Mouse (Mus musculus) midbrain, embryonic 10.5 days (tissue): Measurements from ENCODE around the gene Ubxn1. TPM values are rescaled to one million over a fixed set of nuclear protein-coding genes. Genes with fewer than 3 reads are reported as not detected.

Source experiments
- DNase-seq: peaks from one replicate; pipeline ENCODE4 v3.0.0-alpha.2; 2017; ENCODE audit warnings: low spot score
- H3K27ac ChIP-seq: fragments of 300-500 bp; sonication (generic); replicated peaks from 2 replicates; pipeline ENCODE4 v1.5.1; 2016; ENCODE audit warnings: mild to moderate bottlenecking
- H3K27me3 ChIP-seq: fragments of 300-500 bp; sonication (generic); 2 replicates; pipeline ENCODE4 v1.6.1; 2016; ENCODE audit warnings: low read depth, mild to moderate bottlenecking; ENCODE audit not compliant: poor library complexity, severe bottlenecking
- H3K36me3 ChIP-seq: fragments of 300-500 bp; sonication (generic); 2 replicates; pipeline ENCODE4 v1.6.1; 2016; ENCODE audit warnings: mild to moderate bottlenecking, moderate library complexity
- H3K4me1 ChIP-seq: fragments of 300-500 bp; sonication (generic); 2 replicates; pipeline ENCODE4 v1.6.1; 2016
- H3K4me3 ChIP-seq: fragments of 300-500 bp; sonication (generic); 2 replicates; pipeline ENCODE4 v1.5.1; 2016; ENCODE audit warnings: mild to moderate bottlenecking, moderate library complexity
- H3K9me3 ChIP-seq: fragments of 300-500 bp; sonication (generic); replicated peaks from 2 replicates; pipeline ENCODE4 v1.6.1; 2016; ENCODE audit warnings: mild to moderate bottlenecking
- WGBS: fragments of 180-500 bp; shearing (Covaris S2); methylation state at CpG from one replicate; pipeline ENCODE4 v1.1.7; 2016; 5-methylcytosine and 5-hydroxymethylcytosine counted together
- polyA plus RNA-seq: library from polyadenylated mRNA; unstranded; fragments of >200 nt; fragmentation: Nextera tagmentation; extraction: Ambion mirVana; gene quantifications from 2 replicates; pipeline ENCODE4 v1.2.1, GENCODE M21; 2016

Gene Ubxn1
- polyA plus RNA-seq, 1 experiment from 2014 or later: 205 TPM

GRCm38 (mm10) chr19:8872266-8872840 lies 1.1 kb downstream of the Ubxn1 start:
- Histone ChIP-seq H3K4me1 (peaks cover 13% of the 10 kb centered on the region), H3K36me3 (peaks cover 44% of the 10 kb centered on the region), H3K27me3 (no peaks in the 10 kb centered on the region), H3K27ac (peak overlapping the region; percentile 92), H3K9me3 (no peaks in the 10 kb centered on the region), H3K4me3 (peak overlapping the region; percentile 91)
- DNase-seq: no peak
- 78% methylated on average over 10 of the region's 10 CpGs for WGBS

DNA sequence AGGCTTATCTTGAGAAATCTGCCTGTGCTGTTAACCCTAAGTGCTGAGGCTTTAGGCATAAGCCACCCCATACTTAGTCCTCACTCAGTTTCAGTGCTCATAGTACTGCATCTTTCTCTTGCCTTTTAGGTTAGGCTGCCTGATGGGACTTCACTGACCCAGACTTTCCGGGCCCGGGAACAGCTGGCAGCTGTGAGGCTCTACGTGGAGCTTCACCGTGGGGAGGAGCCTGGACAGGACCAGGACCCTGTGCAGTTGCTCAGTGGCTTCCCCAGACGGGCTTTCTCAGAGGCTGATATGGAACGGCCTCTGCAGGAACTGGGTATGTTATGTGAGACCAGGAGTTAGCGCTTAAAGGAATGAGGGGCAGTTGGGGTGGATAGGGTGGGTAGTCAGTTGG lies 3.7 kb downstream of the Ubxn1 start:
- no peaks in the 10 kb centered on the region for H3K9me3 ChIP-seq
- no peak for DNase-seq
- peaks cover 65% of the 10 kb centered on the region for H3K36me3 ChIP-seq

GRCm38 (mm10) chr19:8880311-8881033 lies 9.2 kb downstream of the Ubxn1 start, which contains the start of gene Uqcc3:
Uqcc3 (minus strand) TSS chr19:8880923.
- Histone ChIP-seq H3K4me1 (peaks cover 15% of the 10 kb centered on the region), H3K27me3 (no peaks in the 10 kb centered on the region), H3K27ac (peak within 1 kb of the TSS; percentile 89), H3K36me3 (peaks cover 39% of the 10 kb centered on the region), H3K4me3 (peak within 1 kb of the TSS; percentile 78), H3K9me3 (no peaks in the 10 kb centered on the region)
- peak; percentile 83 for DNase-seq
- WGBS: under 1% methylated on average over 42 of the region's 42 CpGs

More for the DNA sequence above, 3.7 kb downstream of the Ubxn1 start:
- Histone ChIP-seq H3K4me1 (peaks cover 21% of the 10 kb centered on the region), H3K27me3 (no peaks in the 10 kb centered on the region), H3K27ac (no peak overlapping the region), H3K4me3 (no peak overlapping the region)
- WGBS: 94% methylated on average over 7 of the region's 7 CpGs

DNA sequence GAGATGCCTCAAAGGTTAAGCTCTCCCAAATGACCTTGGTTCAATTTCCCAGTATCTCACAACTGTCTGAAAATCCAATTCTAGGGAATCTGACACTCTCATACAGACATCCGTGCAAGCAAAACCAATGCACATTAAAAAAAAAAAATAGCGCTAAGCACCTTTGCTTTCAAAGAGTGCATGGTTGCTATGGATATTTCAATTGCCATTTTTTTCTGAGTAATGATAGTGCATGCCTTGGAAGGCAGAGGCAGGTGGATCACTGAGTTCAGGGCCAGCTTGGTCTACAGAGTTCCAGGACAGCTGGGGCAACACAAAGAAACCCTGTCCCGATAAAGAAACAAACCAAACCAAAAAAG lies 9.7 kb downstream of the Ubxn1 start:
- no peak for DNase-seq

GRCm38 (mm10) chr19:8883616-8884015 lies 12.3 kb downstream of the Ubxn1 start, which contains the start of the genes Lbhd1 and Gm49403:
Lbhd1 (plus strand) TSS chr19:8883732.
Gm49403 (plus strand) TSS chr19:8883930.
- Histone ChIP-seq H3K4me1 (peaks cover 30% of the 10 kb centered on the region), H3K27ac (no peak within 1 kb of the TSS), H3K27me3 (no peaks in the 10 kb centered on the region), H3K4me3 (no peak within 1 kb of the TSS), H3K9me3 (no peaks in the 10 kb centered on the region), H3K36me3 (0 out of 2 replicates have a peak, but pooled peaks cover 8% of the 10 kb centered on the region)
- WGBS: 72% methylated on average over 3 of the region's 3 CpGs
- no peak for DNase-seq

More for the DNA sequence above, 9.7 kb downstream of the Ubxn1 start:
- H3K9me3 ChIP-seq: no peaks in the 10 kb centered on the region
- H3K4me3 ChIP-seq: peak overlapping the region; percentile 78
- H3K36me3 ChIP-seq: peaks cover 33% of the 10 kb centered on the region
- H3K27me3 ChIP-seq: no peaks in the 10 kb centered on the region
- H3K4me1 ChIP-seq: peaks cover 15% of the 10 kb centered on the region
- H3K27ac ChIP-seq: peak overlapping the region; percentile 89
- WGBS: 22% methylated on average over 3 of the region's 3 CpGs

GRCm38 (mm10) chr19:8886916-8887584 lies 15.8 kb downstream of the Ubxn1 start:
- Histone ChIP-seq H3K27ac (peak overlapping the region; percentile 94), H3K27me3 (no peaks in the 10 kb centered on the region)
- WGBS: 57% methylated on average over 1 of the region's 1 CpGs

GRCm38 (mm10) chr19:8887585-8888463 lies 16.5 kb downstream of the Ubxn1 start:
- DNase-seq: no peak
- WGBS: 18% methylated on average over 19 of the region's 19 CpGs
- Histone ChIP-seq H3K36me3 (peaks cover 21% of the 10 kb centered on the region), H3K27ac (peak overlapping the region; percentile 94), H3K27me3 (no peaks in the 10 kb centered on the region), H3K4me3 (peak overlapping the region; percentile 77), H3K9me3 (no peaks in the 10 kb centered on the region), H3K4me1 (peaks cover 29% of the 10 kb centered on the region)

More at GRCm38 (mm10) chr19:8886916-8887584, 15.8 kb downstream of the Ubxn1 start:
- peaks cover 21% of the 10 kb centered on the region for H3K36me3 ChIP-seq
- H3K4me3 ChIP-seq: peak overlapping the region; percentile 77
- DNase-seq: no peak
- peaks cover 24% of the 10 kb centered on the region for H3K4me1 ChIP-seq
- H3K9me3 ChIP-seq: no peaks in the 10 kb centered on the region

DNA sequence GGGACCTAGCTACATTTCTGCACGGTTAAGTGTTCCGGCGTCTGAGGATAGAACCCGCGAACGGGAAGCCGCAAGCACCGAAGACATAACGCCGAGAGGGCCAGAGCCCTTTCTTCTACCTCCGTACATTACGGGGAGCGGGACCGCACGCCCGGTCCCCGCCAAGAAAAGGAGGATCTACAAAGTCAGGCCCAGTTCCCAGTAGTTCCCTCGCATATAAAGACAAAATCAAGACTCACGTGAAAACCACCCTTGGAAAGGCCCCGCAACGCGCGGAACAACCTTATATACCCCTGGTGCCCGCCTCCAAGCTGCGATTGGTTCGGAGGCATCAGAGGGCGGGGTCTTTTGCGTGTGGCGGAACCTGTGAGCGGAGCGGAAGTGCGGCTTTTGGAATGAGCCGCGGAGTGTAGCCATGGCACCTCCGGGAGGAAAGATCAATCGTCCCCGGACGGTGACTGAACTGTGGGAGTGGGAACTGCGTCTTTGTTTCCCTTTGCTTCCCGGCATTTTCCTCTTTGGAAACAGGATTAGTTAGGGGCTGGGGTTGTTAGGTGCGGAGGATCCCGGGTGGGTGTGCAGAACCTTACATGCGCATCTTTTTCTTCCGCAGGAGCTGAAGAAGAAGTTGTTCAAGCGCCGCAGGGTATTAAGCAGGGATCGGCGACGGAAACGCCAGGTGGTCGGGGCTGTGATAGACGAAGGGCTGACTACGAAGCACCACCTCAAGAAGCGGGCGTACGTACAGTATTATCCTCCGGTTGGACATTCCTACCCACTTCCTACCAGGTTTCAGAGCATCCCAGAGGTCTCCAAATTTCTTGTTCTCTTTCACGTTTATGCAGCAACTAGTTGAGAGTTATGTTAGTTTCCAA lies 17.5 kb downstream of the Ubxn1 start, which contains the start of the genes 1810009A15Rik and Gm49416:
Gene 1810009A15Rik, plus strand, starts transcription at position 343 of the 875 bp plus-strand sequence.
Gene Gm49416, plus strand, starts transcription at position 416 of the 875 bp plus-strand sequence.
- H3K27ac ChIP-seq: peak within 1 kb of the TSS; percentile 94
- H3K4me1 ChIP-seq: peaks cover 35% of the 10 kb centered on the region
- no peaks in the 10 kb centered on the region for H3K27me3 ChIP-seq
- no peaks in the 10 kb centered on the region for H3K9me3 ChIP-seq
- H3K36me3 ChIP-seq: peaks cover 21% of the 10 kb centered on the region
- DNase-seq: peak; percentile 97
- WGBS: under 1% methylated on average over 58 of the region's 58 CpGs
- peak within 1 kb of the TSS; percentile 77 for H3K4me3 ChIP-seq

- WGBS: 3% methylated on average over 54 of the region's 54 CpGs
- peak within 1 kb of the TSS; percentile 92 for H3K27ac ChIP-seq
- H3K4me1 ChIP-seq: peaks cover 50% of the 10 kb centered on the region
- DNase-seq: peak; percentile 86
- H3K4me3 ChIP-seq: peak within 1 kb of the TSS; percentile 83
- peaks cover 50% of the 10 kb centered on the region for H3K36me3 ChIP-seq
- no peaks in the 10 kb centered on the region for H3K9me3 ChIP-seq
- no peaks in the 10 kb centered on the region for H3K27me3 ChIP-seq
Measured at GRCm38 (mm10) chr19:8892829-8893766, 21.8 kb downstream of the Ubxn1 start, which contains the start of gene Ints5. Ints5 (plus strand) TSS chr19:8893005.

GRCm38 (mm10) chr19:8895397-8895960 lies 24.2 kb downstream of the Ubxn1 start:
- 94% methylated on average over 9 of the region's 9 CpGs for WGBS
- Histone ChIP-seq H3K4me1 (peaks cover 54% of the 10 kb centered on the region), H3K27me3 (no peaks in the 10 kb centered on the region), H3K9me3 (no peaks in the 10 kb centered on the region), H3K4me3 (peak overlapping the region; percentile 7; the same call in 1 of the 2 replicates), H3K27ac (no peak overlapping the region), H3K36me3 (peaks cover 50% of the 10 kb centered on the region)
- DNase-seq: no peak
